Mouse (Mus musculus) forebrain, postnatal 0 days (tissue): Measurements from ENCODE around the gene R3hcc1l. TPM values are rescaled to one million over a fixed set of nuclear protein-coding genes. Genes with fewer than 3 reads are reported as not detected.

Experiments used
- ATAC-seq: fragments of 200-750 bp; cut with Nextera tagmentation; 2 replicates; pipeline ENCODE4 v1.8.0; 2017; ENCODE audit warnings: mild to moderate bottlenecking, moderate library complexity
- DNase-seq: peaks from one replicate; pipeline ENCODE4 v3.0.0-alpha.2; 2015
- H3K27ac ChIP-seq: fragments of 300-500 bp; sonication (generic); 2 replicates; pipeline ENCODE4 v1.5.1; 2014; ENCODE audit warnings: low read depth, mild to moderate bottlenecking, antibody characterized with exemption, low read length, moderate library complexity, mixed read lengths
- H3K27me3 ChIP-seq: fragments of 300-500 bp; sonication (generic); 2 replicates; pipeline ENCODE4 v1.6.1; 2014; ENCODE audit warnings: mild to moderate bottlenecking, low read length, mixed read lengths; ENCODE audit not compliant: insufficient read depth
- H3K36me3 ChIP-seq: fragments of 300-500 bp; sonication (generic); 2 replicates; pipeline ENCODE4 v1.6.1; 2014; ENCODE audit warnings: mild to moderate bottlenecking, moderate library complexity; ENCODE audit not compliant: insufficient read depth
- H3K4me1 ChIP-seq: fragments of 300-500 bp; sonication (generic); 2 replicates; pipeline ENCODE4 v1.6.1; 2014; ENCODE audit warnings: antibody characterized with exemption; ENCODE audit not compliant: insufficient read depth
- H3K4me2 ChIP-seq: fragments of 300-500 bp; sonication (generic); 2 replicates; pipeline ENCODE4 v1.6.1; 2014; ENCODE audit warnings: low read depth, mild to moderate bottlenecking, moderate library complexity
- H3K4me3 ChIP-seq: fragments of 300-500 bp; sonication (generic); 2 replicates; pipeline ENCODE4 v1.5.1; 2014; ENCODE audit warnings: low read depth, low read length, mixed read lengths
- H3K9ac ChIP-seq: fragments of 300-500 bp; sonication (generic); 2 replicates; pipeline ENCODE4 v1.6.1; 2014; ENCODE audit warnings: mild to moderate bottlenecking
- H3K9me3 ChIP-seq: fragments of 300-500 bp; sonication (generic); 2 replicates; pipeline ENCODE4 v1.6.1; 2016; ENCODE audit warnings: low read length
- CTCF ChIP-seq: sonication (generic); IDR thresholded peaks from 2 replicates; pipeline ENCODE4 v1.5.1; 2016; ENCODE audit warnings: antibody characterized with exemption, control low read depth, low read depth
- WGBS: fragments of 180-500 bp; shearing (Covaris S2); extraction: QIAGEN DNeasy Blood & Tissue Kit; methylation state at CpG from one replicate; pipeline ENCODE4 v1.1.7; 2014; 5-methylcytosine and 5-hydroxymethylcytosine counted together
- polyA plus RNA-seq: library from polyadenylated mRNA; unstranded; fragments of >200 nt; fragmentation: Nextera tagmentation; extraction: Ambion mirVana; gene quantifications from 2 replicates; pipeline ENCODE4 v1.2.1, GENCODE M21; 2015
- total RNA-seq: library from RNA; depleted of rRNA; stranded (reverse); fragments of >200 nt; gene quantifications from 2 replicates; pipeline ENCODE4 v1.2.3, GENCODE M21; 2014

R3hcc1l gene
- total and polyA plus RNA-seq, 2 experiments from 2014 or later: 10.7 to 10.9 TPM

- 50% methylated on average over 9 of the region's 9 CpGs for WGBS
- DNase-seq (no peak), ATAC-seq (no peak)
- no peak overlapping the region for H3K9ac ChIP-seq
- H3K4me2 ChIP-seq: peak overlapping the region; percentile 74
- peaks cover 5% of the 10 kb centered on the region for H3K4me1 ChIP-seq
- TF ChIP-seq CTCF: no peak
- peak overlapping the region; percentile 96; the same call in 1 of the 2 replicates for H3K4me3 ChIP-seq
- H3K27me3 ChIP-seq: no peaks in the 10 kb centered on the region
- no peaks in the 10 kb centered on the region for H3K9me3 ChIP-seq
- no peak overlapping the region for H3K27ac ChIP-seq
- H3K36me3 ChIP-seq: no peaks in the 10 kb centered on the region
Measured at GRCm38 (mm10) chr19:42519760-42520159, 1.2 kb downstream of the R3hcc1l start.

GRCm38 (mm10) chr19:42524703-42525102 is 6.1 kb downstream of the R3hcc1l start:
- 97% methylated on average over 2 of the region's 2 CpGs for WGBS
- H3K36me3 ChIP-seq: no peaks in the 10 kb centered on the region
- H3K9ac ChIP-seq: no peak overlapping the region
- DNase-seq (no peak), ATAC-seq (no peak)
- H3K27me3 ChIP-seq: no peaks in the 10 kb centered on the region
- no peak overlapping the region for H3K4me2 ChIP-seq
- H3K27ac ChIP-seq: no peak overlapping the region
- no peaks in the 10 kb centered on the region for H3K9me3 ChIP-seq
- peaks cover 3% of the 10 kb centered on the region for H3K4me1 ChIP-seq
- no peak overlapping the region for H3K4me3 ChIP-seq
- TF ChIP-seq CTCF: no peak

GRCm38 (mm10) chr19:42529992-42530437 is 11.5 kb downstream of the R3hcc1l start:
- Histone ChIP-seq H3K36me3 (no peaks in the 10 kb centered on the region), H3K9ac (no peak overlapping the region), H3K4me3 (no peak overlapping the region), H3K9me3 (no peaks in the 10 kb centered on the region), H3K27me3 (no peaks in the 10 kb centered on the region), H3K4me1 (no peaks in the 10 kb centered on the region), H3K27ac (no peak overlapping the region), H3K4me2 (no peak overlapping the region)
- TF ChIP-seq CTCF: no peak
- DNase-seq: no peak
- 80% methylated on average over 9 of the region's 9 CpGs for WGBS
- no peak for ATAC-seq

- 96% methylated on average over 3 of the region's 3 CpGs for whole genome bisulfite sequencing
- no peak for TF ChIP-seq CTCF
Measured at GRCm38 (mm10) chr19:42534427-42534826, 15.9 kb downstream of the R3hcc1l start.

GRCm38 (mm10) chr19:42537600-42537999 is 19.0 kb downstream of the R3hcc1l start:
- H3K4me1 ChIP-seq: no peaks in the 10 kb centered on the region
- H3K4me2 ChIP-seq: no peak overlapping the region
- 97% methylated on average over 1 of the region's 1 CpGs for WGBS
- no peaks in the 10 kb centered on the region for H3K9me3 ChIP-seq
- TF ChIP-seq CTCF: no peak; the same call in 1 of the 2 replicates
- no peak overlapping the region for H3K27ac ChIP-seq
- H3K36me3 ChIP-seq: no peaks in the 10 kb centered on the region
- no peak overlapping the region for H3K4me3 ChIP-seq
- DNase-seq (no peak), ATAC-seq (no peak)
- H3K27me3 ChIP-seq: no peaks in the 10 kb centered on the region
- no peak overlapping the region for H3K9ac ChIP-seq

More at GRCm38 (mm10) chr19:42534427-42534826, 15.9 kb downstream of the R3hcc1l start:
- H3K9me3 ChIP-seq: no peaks in the 10 kb centered on the region
- H3K4me1 ChIP-seq: no peaks in the 10 kb centered on the region
- H3K9ac ChIP-seq: no peak overlapping the region
- DNase-seq: no peak
- H3K27ac ChIP-seq: no peak overlapping the region
- H3K4me2 ChIP-seq: no peak overlapping the region
- no peaks in the 10 kb centered on the region for H3K36me3 ChIP-seq
- no peak for ATAC-seq
- no peaks in the 10 kb centered on the region for H3K27me3 ChIP-seq
- H3K4me3 ChIP-seq: no peak overlapping the region

- Histone ChIP-seq H3K4me2 (no peak overlapping the region), H3K27me3 (no peaks in the 10 kb centered on the region), H3K4me3 (no peak overlapping the region), H3K9me3 (no peaks in the 10 kb centered on the region), H3K27ac (no peak overlapping the region), H3K9ac (no peak overlapping the region), H3K4me1 (no peaks in the 10 kb centered on the region), H3K36me3 (no peaks in the 10 kb centered on the region)
- 93% methylated on average over 2 of the region's 2 CpGs for WGBS
- TF ChIP-seq CTCF: no peak
- ATAC-seq (no peak), DNase-seq (no peak)
Measured at GRCm38 (mm10) chr19:42538911-42539310, 20.4 kb downstream of the R3hcc1l start.

- Histone ChIP-seq H3K4me2 (no peak overlapping the region), H3K9ac (no peak overlapping the region), H3K4me3 (no peak overlapping the region), H3K27me3 (no peaks in the 10 kb centered on the region), H3K36me3 (no peaks in the 10 kb centered on the region), H3K4me1 (no peaks in the 10 kb centered on the region), H3K27ac (no peak overlapping the region), H3K9me3 (no peaks in the 10 kb centered on the region)
- DNase-seq: no peak
- no peak for ATAC-seq
- TF ChIP-seq CTCF: no peak
- WGBS: 69% methylated on average over 7 of the region's 7 CpGs
Measured at GRCm38 (mm10) chr19:42539414-42540189, 21.0 kb downstream of the R3hcc1l start.
